Mouse (Mus musculus) CH12.LX (cell line): ENCODE measurements around the gene Krtap7-1.

Experiments used
- CTCF ChIP-seq, 2 experiments: IDR thresholded peaks in 1 of 2; conservative IDR thresholded peaks in 1 of 2; 2 replicates each; pipeline ENCODE4 v1.5.1; 2011 to 2012; ENCODE audit warnings: low read depth in 2 of 2, low read length in 2 of 2, improper control_type of control experiment in 1 of 2, inconsistent platforms in 1 of 2, mild to moderate bottlenecking in 1 of 2, moderate library complexity in 1 of 2
- EP300 ChIP-seq: IDR thresholded peaks from 2 replicates; pipeline ENCODE4 v1.6.1; 2011; ENCODE audit warnings: low read length, improper control_type of control experiment
- ETS1 ChIP-seq: conservative IDR thresholded peaks from 2 replicates; pipeline ENCODE4 v1.6.1; 2012; ENCODE audit warnings: low read depth, mild to moderate bottlenecking, inconsistent platforms, low read length, improper control_type of control experiment, moderate library complexity
- NRF1 ChIP-seq: IDR thresholded peaks from 2 replicates; pipeline ENCODE4 v1.6.1; 2014; ENCODE audit warnings: low read depth, mild to moderate bottlenecking, inconsistent platforms, low read length, improper control_type of control experiment, moderate library complexity
- SMC3 ChIP-seq: IDR thresholded peaks from 2 replicates; pipeline ENCODE4 v1.6.1; 2011; ENCODE audit warnings: low read depth, low read length, improper control_type of control experiment

DNA sequence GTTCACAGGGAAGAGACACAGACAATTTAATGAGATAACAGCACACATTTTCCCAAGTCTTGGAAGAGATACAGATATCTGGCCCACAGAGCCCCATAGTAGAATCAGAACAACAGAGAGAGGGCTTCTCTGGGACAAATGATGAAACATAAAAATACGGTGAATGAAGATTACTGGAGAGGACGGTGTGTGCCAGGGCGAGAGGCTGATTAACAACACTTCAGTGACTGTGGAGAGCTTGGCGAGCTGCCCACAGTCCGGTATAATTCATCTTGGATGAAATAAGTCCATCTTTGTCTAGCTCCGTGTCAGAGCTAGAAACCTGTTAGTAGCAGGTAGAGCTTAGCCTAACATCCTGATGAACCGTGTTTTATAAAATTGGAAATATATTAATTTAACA is 5.3 kb upstream of the Krtap7-1 start:
- no peak for TF ChIP-seq ETS1
- TF ChIP-seq CTCF (conservative IDR thresholded peaks at IDR 0.05 in 1 of 2, IDR thresholded peaks at IDR 0.05 in 1 of 2; ENCODE audit: low read depth in 2 of 2, low read length in 2 of 2) = no peak
- TF ChIP-seq EP300 = no peak
- TF ChIP-seq SMC3 = no peak
- TF ChIP-seq NRF1 = no peak
